Mouse (Mus musculus): ENCODE measurements around the gene Spn. TPM values are rescaled to one million over a fixed set of nuclear protein-coding genes. Genes with fewer than 3 reads are reported as not detected.

Gene Spn
- 8.0 and 10.8 TPM in 2 replicates for polyA plus RNA-seq (2012; rRNA removed)
- polyA plus RNA-seq (2014; fragmentation: Nextera tagmentation; extraction: Ambion mirVana): 7.9 and 8.0 TPM in 2 replicates

DNA sequence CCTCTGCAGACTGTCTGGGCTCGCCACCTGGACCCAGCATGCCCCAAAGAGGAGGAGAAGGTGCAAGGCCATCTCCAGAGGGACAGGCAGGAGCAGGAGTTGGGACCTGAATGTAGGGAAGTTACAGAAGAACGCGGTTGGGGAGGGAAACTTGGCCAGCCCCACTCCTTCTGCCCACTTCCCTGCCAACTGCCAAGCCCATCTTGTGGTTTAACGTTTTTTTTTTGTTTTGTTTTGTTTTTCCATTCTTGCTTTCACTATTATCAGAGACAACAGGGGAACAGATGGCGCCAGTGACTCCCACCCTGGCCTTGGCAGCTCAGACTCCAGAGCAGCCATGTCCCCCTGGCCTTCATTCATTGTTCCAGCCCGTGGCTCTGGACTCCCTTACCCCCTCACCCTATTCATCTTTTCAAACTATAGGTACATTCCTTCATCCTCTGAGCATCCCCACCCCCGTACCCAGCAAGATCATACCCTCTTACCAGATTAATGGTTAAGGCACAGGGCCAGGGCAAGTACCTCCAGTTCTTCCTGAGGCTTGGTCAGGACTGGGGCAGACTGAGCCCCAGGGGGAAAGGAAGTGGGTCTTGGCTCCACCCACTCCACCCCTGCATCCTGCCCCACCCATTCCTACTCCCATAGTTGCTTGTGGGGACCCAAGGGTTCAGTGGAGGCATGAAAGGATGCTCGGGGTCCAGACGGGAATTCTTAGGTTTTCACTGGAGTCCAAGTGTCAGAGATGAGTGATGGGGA lies at the start of gene Spn:
Gene Spn (minus strand): TSS at position 562 of the 756 bp plus-strand sequence.
- 14% methylated on average over 9 of the region's 9 CpGs for WGBS (ENCODE audit: insufficient replicate concordance)
- no peaks in the 10 kb centered on the region for H3K36me3 ChIP-seq (replicated peaks; ENCODE audit: control insufficient read depth, insufficient read depth, low read depth)
- H3K4me3 ChIP-seq (ENCODE audit: insufficient read depth in 1 of 2, low read depth in 2 of 2, low read length in 2 of 2): peak within 1 kb of the TSS; percentile 54 to 55
- peak within 1 kb of the TSS; percentile 67 for H3K4me2 ChIP-seq (ENCODE audit: low read depth)
- no peaks in the 10 kb centered on the region for H3K27me3 ChIP-seq (ENCODE audit: control insufficient read depth, insufficient read depth, low read length)
- peak within 1 kb of the TSS; percentile 66 for H3K9ac ChIP-seq (replicated peaks)
- ATAC-seq (ENCODE audit: insufficient read depth) (peak; percentile 50; the same call in 1 of the 2 replicates), DNase-seq (ENCODE audit: low read depth in 3 of 3, low spot score in 3 of 3) (no peak)
- TF ChIP-seq EP300 (IDR thresholded peaks at IDR 0.05; ENCODE audit: low read depth) (peak; percentile 74), CTCF (IDR thresholded peaks at IDR 0.05; ENCODE audit: low read depth) (no peak)
- no peaks in the 10 kb centered on the region for H3K9me3 ChIP-seq (ENCODE audit: control insufficient read depth, low read length)
- peaks cover 31 to 53% of the 10 kb centered on the region in 2 experiments for H3K4me1 ChIP-seq (replicated peaks; ENCODE audit: control insufficient read depth in 2 of 2, insufficient read depth in 2 of 2, low read length in 1 of 2)
- H3K27ac ChIP-seq: peak within 1 kb of the TSS; percentile 70

DNA sequence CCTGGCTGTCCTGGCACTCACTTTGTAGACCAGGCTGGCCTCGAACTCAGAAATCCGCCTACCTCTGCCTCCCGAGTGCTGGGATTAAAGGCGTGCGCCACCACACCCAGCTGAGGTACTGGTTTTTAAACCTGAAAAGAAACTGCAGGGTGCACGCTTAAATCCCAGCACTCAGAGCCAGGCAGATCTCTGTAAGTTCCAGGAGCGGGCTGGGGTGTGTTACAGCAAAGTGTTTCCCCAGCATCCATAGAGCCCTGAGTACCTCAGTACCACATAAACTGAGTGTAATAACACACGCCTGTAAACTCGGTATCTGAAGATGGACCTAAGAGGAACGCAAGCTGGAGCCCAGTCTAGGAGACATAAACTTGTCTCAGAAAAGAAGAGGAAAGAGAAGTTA lies 49.7 kb upstream of the Spn start:
- Histone ChIP-seq H3K4me2 (ENCODE audit: low read depth) (no peak overlapping the region), H3K4me3 (ENCODE audit: insufficient read depth in 1 of 2, low read depth in 2 of 2, low read length in 2 of 2) (no peak overlapping the region), H3K4me1 (replicated peaks; ENCODE audit: control insufficient read depth in 2 of 2, insufficient read depth in 2 of 2, low read length in 1 of 2) (peaks cover 20 to 23% of the 10 kb centered on the region in 2 experiments), H3K27me3 (ENCODE audit: control insufficient read depth, insufficient read depth, low read length) (no peaks in the 10 kb centered on the region), H3K36me3 (replicated peaks; ENCODE audit: control insufficient read depth, insufficient read depth, low read depth) (peaks cover 10% of the 10 kb centered on the region), H3K9me3 (ENCODE audit: control insufficient read depth, low read length) (no peaks in the 10 kb centered on the region), H3K9ac (replicated peaks) (no peak overlapping the region), H3K27ac (no peak overlapping the region)
- DNase-seq (ENCODE audit: low read depth in 3 of 3, low spot score in 3 of 3) (no peak), ATAC-seq (ENCODE audit: insufficient read depth) (no peak)
- TF ChIP-seq CTCF (IDR thresholded peaks at IDR 0.05; ENCODE audit: low read depth) (no peak), EP300 (IDR thresholded peaks at IDR 0.05; ENCODE audit: low read depth) (no peak)
- WGBS (ENCODE audit: insufficient replicate concordance): 71% methylated on average over 10 of the region's 10 CpGs

GRCm38 (mm10) chr7:127185601-127186000 lies 48.0 kb upstream of the Spn start:
- peaks cover 20 to 29% of the 10 kb centered on the region in 2 experiments for H3K4me1 ChIP-seq (replicated peaks; ENCODE audit: control insufficient read depth in 2 of 2, insufficient read depth in 2 of 2, low read length in 1 of 2)
- no peak overlapping the region for H3K27ac ChIP-seq
- H3K4me3 ChIP-seq (ENCODE audit: insufficient read depth in 1 of 2, low read depth in 2 of 2, low read length in 2 of 2): no peak overlapping the region
- no peak overlapping the region for H3K9ac ChIP-seq (replicated peaks)
- no peak for ATAC-seq (ENCODE audit: insufficient read depth)
- H3K9me3 ChIP-seq (ENCODE audit: control insufficient read depth, low read length): no peaks in the 10 kb centered on the region
- no peak for TF ChIP-seq EP300 (IDR thresholded peaks at IDR 0.05; ENCODE audit: low read depth)
- TF ChIP-seq CTCF (IDR thresholded peaks at IDR 0.05; ENCODE audit: low read depth): peak; percentile 72
- no peaks in the 10 kb centered on the region for H3K36me3 ChIP-seq (replicated peaks; ENCODE audit: control insufficient read depth, insufficient read depth, low read depth)
- DNase-seq (ENCODE audit: low read depth in 3 of 3, low spot score in 3 of 3): no peak
- H3K4me2 ChIP-seq (ENCODE audit: low read depth): no peak overlapping the region
- 40% methylated on average over 3 of the region's 3 CpGs for WGBS (ENCODE audit: insufficient replicate concordance)
- no peaks in the 10 kb centered on the region for H3K27me3 ChIP-seq (ENCODE audit: control insufficient read depth, insufficient read depth, low read length)

GRCm38 (mm10) chr7:127184720-127185119 lies 47.1 kb upstream of the Spn start:
- Histone ChIP-seq H3K4me3 (ENCODE audit: insufficient read depth in 1 of 2, low read depth in 2 of 2, low read length in 2 of 2) (no peak overlapping the region), H3K27ac (peak overlapping the region; percentile 33; the same call in 1 of the 2 replicates), H3K4me2 (ENCODE audit: low read depth) (no peak overlapping the region), H3K4me1 (replicated peaks; ENCODE audit: control insufficient read depth in 2 of 2, insufficient read depth in 2 of 2, low read length in 1 of 2) (peaks cover 24 to 34% of the 10 kb centered on the region in 2 experiments), H3K9ac (replicated peaks) (no peak overlapping the region), H3K27me3 (ENCODE audit: control insufficient read depth, insufficient read depth, low read length) (no peaks in the 10 kb centered on the region), H3K36me3 (replicated peaks; ENCODE audit: control insufficient read depth, insufficient read depth, low read depth) (no peaks in the 10 kb centered on the region), H3K9me3 (ENCODE audit: control insufficient read depth, low read length) (no peaks in the 10 kb centered on the region)
- TF ChIP-seq CTCF (IDR thresholded peaks at IDR 0.05; ENCODE audit: low read depth) (no peak), EP300 (IDR thresholded peaks at IDR 0.05; ENCODE audit: low read depth) (no peak)
- no CpG with 5 or more reads among the region's 1 CpGs for WGBS (ENCODE audit: insufficient replicate concordance)
- no peak for ATAC-seq (ENCODE audit: insufficient read depth)
- no peak for DNase-seq (ENCODE audit: low read depth in 3 of 3, low spot score in 3 of 3)

- peak overlapping the region; percentile 22; the same call in 1 of the 2 replicates for H3K4me2 ChIP-seq (ENCODE audit: low read depth)
- WGBS (ENCODE audit: insufficient replicate concordance): 56% methylated on average over 6 of the region's 6 CpGs
Observed at GRCm38 (mm10) chr7:127183828-127184227, 46.2 kb upstream of the Spn start.

More at GRCm38 (mm10) chr7:127183828-127184227, 46.2 kb upstream of the Spn start:
- no peak overlapping the region for H3K9ac ChIP-seq (replicated peaks)
- TF ChIP-seq CTCF (IDR thresholded peaks at IDR 0.05; ENCODE audit: low read depth) (peak; percentile 79), EP300 (IDR thresholded peaks at IDR 0.05; ENCODE audit: low read depth) (no peak)
- ATAC-seq (ENCODE audit: insufficient read depth) (peak; percentile 78), DNase-seq (ENCODE audit: low read depth in 3 of 3, low spot score in 3 of 3) (no peak)
- H3K9me3 ChIP-seq (ENCODE audit: control insufficient read depth, low read length): no peaks in the 10 kb centered on the region
- no peaks in the 10 kb centered on the region for H3K36me3 ChIP-seq (replicated peaks; ENCODE audit: control insufficient read depth, insufficient read depth, low read depth)
- no peak overlapping the region for H3K4me3 ChIP-seq (ENCODE audit: insufficient read depth in 1 of 2, low read depth in 2 of 2, low read length in 2 of 2)
- peaks cover 24 to 34% of the 10 kb centered on the region in 2 experiments for H3K4me1 ChIP-seq (replicated peaks; ENCODE audit: control insufficient read depth in 2 of 2, insufficient read depth in 2 of 2, low read length in 1 of 2)
- H3K27me3 ChIP-seq (ENCODE audit: control insufficient read depth, insufficient read depth, low read length): no peaks in the 10 kb centered on the region
- H3K27ac ChIP-seq: peak overlapping the region; percentile 33
